In the genomic region with DNA sequence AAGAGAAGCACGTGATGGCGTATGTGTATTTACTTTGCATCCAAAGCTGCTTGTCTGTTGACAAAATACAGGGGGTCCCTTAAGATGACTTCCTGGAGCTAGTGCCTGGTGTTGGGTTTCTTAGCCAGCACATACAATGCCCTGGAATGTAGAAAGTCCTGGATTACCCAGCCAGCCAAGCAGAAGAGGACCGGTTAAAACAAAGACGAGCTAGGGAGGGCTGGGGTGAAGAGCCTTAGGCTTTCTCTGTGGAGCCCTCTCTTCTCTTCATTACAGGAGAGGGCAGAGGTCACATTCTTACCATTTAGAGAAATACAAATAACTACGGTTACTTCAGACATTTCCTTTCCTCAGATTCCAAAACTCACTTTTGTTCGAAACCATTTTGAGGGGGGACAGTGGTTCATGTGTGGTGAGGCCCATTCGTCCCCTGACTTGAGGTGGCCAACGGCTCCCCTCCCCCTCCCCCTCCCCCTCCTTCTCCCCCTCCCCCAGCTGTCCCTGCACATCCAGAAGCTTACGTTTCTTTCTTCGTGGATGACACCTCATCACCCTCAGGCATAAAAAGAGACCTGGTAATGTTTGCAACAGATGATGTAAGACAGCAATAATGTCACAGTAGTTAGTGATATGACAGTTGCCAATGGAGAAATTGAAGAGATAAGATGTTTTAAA, we compare ENCODE assay signal across 14 mouse cellular contexts.
DNase-seq lines count a peak whose midpoint lies in the region; ATAC-seq and TF ChIP-seq lines count a peak whose summit lies in the region.
"Had no signal": no experiment of that assay in that cellular context is flagged by ENCODE, and none has a peak within 500 bp of the region (broad histone marks: within the 10 kb centered on the region; RNA-seq: fewer than 3 reads in every experiment).

No protein-coding gene starts in this region.

- DNase-seq in hindbrain, embryonic 14.5 days (ENCODE audit: low spot score), result no peak
- DNase-seq in forebrain, embryonic 14.5 days (ENCODE audit: low spot score), result peak; percentile 40
- DNase-seq in left cerebral cortex, adult 2 months (ENCODE audit: extremely low spot score in 1 of 2, low spot score in 2 of 2), result no peak
- no peak for DNase-seq in adrenal gland, adult 8-10 months
- DNase-seq: cerebellum, adult 8-10 months; liver, embryonic 13.5 days had no signal

- peak; percentile 34; the same call in 1 of the 2 replicates for ATAC-seq in hindbrain, embryonic 14.5 days (ENCODE audit: low FRiP score)
- no peak for ATAC-seq in hindbrain, embryonic 13.5 days (ENCODE audit: low FRiP score)
- ATAC-seq in midbrain, embryonic 12.5 days (ENCODE audit: low FRiP score, low read depth), result 0 out of 2 replicates have a peak, but pooled peaks have one; percentile 49
- ATAC-seq in midbrain, embryonic 15.5 days (replicated peaks), result no peak
- ATAC-seq in forebrain, embryonic 14.5 days, result no peak
- ATAC-seq: activated CD4-positive, CD25-positive, alpha-beta regulatory T cell, adult 4 months; inflammation-experienced regulatory T-cells, adult 6 months had no signal

- H3K4me2 ChIP-seq in hindbrain, embryonic 14.5 days (replicated peaks), result no peak overlapping the region
- H3K4me2 ChIP-seq in hindbrain, embryonic 13.5 days, result no peak overlapping the region
- H3K4me2 ChIP-seq in midbrain, embryonic 12.5 days (replicated peaks), result no peak overlapping the region
- no peak overlapping the region for H3K4me2 ChIP-seq in midbrain, embryonic 15.5 days
- H3K4me2 ChIP-seq in forebrain, embryonic 14.5 days (ENCODE audit: low read length), result no peak overlapping the region
- H3K4me2 ChIP-seq: embryonic facial prominence, embryonic 13.5 days; liver, embryonic 13.5 days had no signal

- H3K36me3 ChIP-seq in hindbrain, embryonic 14.5 days (replicated peaks; ENCODE audit: control insufficient read depth, insufficient read depth), result no peaks in the 10 kb centered on the region
- H3K36me3 ChIP-seq in hindbrain, embryonic 13.5 days, result no peaks in the 10 kb centered on the region
- H3K36me3 ChIP-seq in midbrain, embryonic 12.5 days, result no peaks in the 10 kb centered on the region
- no peaks in the 10 kb centered on the region for H3K36me3 ChIP-seq in midbrain, embryonic 15.5 days (replicated peaks)
- no peaks in the 10 kb centered on the region for H3K36me3 ChIP-seq in forebrain, embryonic 14.5 days (ENCODE audit: control insufficient read depth, insufficient read depth, low read length)
- H3K36me3 ChIP-seq: embryonic facial prominence, embryonic 13.5 days; G1E; liver, embryonic 13.5 days had no signal

- H3K27ac ChIP-seq in hindbrain, embryonic 14.5 days, result no peak overlapping the region
- no peak overlapping the region for H3K27ac ChIP-seq in hindbrain, embryonic 13.5 days
- no peak overlapping the region for H3K27ac ChIP-seq in midbrain, embryonic 12.5 days (replicated peaks)
- H3K27ac ChIP-seq in midbrain, embryonic 15.5 days, result no peak overlapping the region
- no peak overlapping the region for H3K27ac ChIP-seq in forebrain, embryonic 14.5 days (ENCODE audit: low read depth, low read length)
- no peak overlapping the region for H3K27ac ChIP-seq in left cerebral cortex, adult 2 months
- H3K27ac ChIP-seq: embryonic facial prominence, embryonic 13.5 days; layer of hippocampus, adult 2 months; liver, embryonic 13.5 days had no signal

- no peaks in the 10 kb centered on the region for H3K4me1 ChIP-seq in hindbrain, embryonic 14.5 days (replicated peaks; ENCODE audit: control insufficient read depth, insufficient read depth, low read length)
- no peaks in the 10 kb centered on the region for H3K4me1 ChIP-seq in hindbrain, embryonic 13.5 days (replicated peaks)
- peaks cover 7% of the 10 kb centered on the region; the same call in 1 of the 2 replicates for H3K4me1 ChIP-seq in midbrain, embryonic 12.5 days
- no peaks in the 10 kb centered on the region for H3K4me1 ChIP-seq in midbrain, embryonic 15.5 days
- no peaks in the 10 kb centered on the region for H3K4me1 ChIP-seq in forebrain, embryonic 14.5 days (ENCODE audit: control insufficient read depth, insufficient read depth, low read length)
- H3K4me1 ChIP-seq: liver, embryonic 13.5 days had no signal

- H3K9ac ChIP-seq in hindbrain, embryonic 14.5 days, result no peak overlapping the region
- no peak overlapping the region for H3K9ac ChIP-seq in hindbrain, embryonic 13.5 days
- no peak overlapping the region for H3K9ac ChIP-seq in midbrain, embryonic 12.5 days (replicated peaks)
- no peak overlapping the region for H3K9ac ChIP-seq in midbrain, embryonic 15.5 days
- no peak overlapping the region for H3K9ac ChIP-seq in forebrain, embryonic 14.5 days (ENCODE audit: low read length)
- H3K9ac ChIP-seq: embryonic facial prominence, embryonic 13.5 days; liver, embryonic 13.5 days had no signal

- intact Hi-C loops in left cerebral cortex, adult 2 months (cut with DNase I), result no loop called here

- H3K9me3 ChIP-seq in hindbrain, embryonic 14.5 days (ENCODE audit: control insufficient read depth, low read length), result no peaks in the 10 kb centered on the region
- no peaks in the 10 kb centered on the region for H3K9me3 ChIP-seq in hindbrain, embryonic 13.5 days
- H3K9me3 ChIP-seq in midbrain, embryonic 12.5 days, result no peaks in the 10 kb centered on the region
- no peaks in the 10 kb centered on the region for H3K9me3 ChIP-seq in midbrain, embryonic 15.5 days
- no peaks in the 10 kb centered on the region for H3K9me3 ChIP-seq in forebrain, embryonic 14.5 days (replicated peaks; ENCODE audit: control insufficient read depth, low read length)
- H3K9me3 ChIP-seq: embryonic facial prominence, embryonic 13.5 days; G1E; liver, embryonic 13.5 days had no signal

- H3K27me3 ChIP-seq in hindbrain, embryonic 14.5 days (ENCODE audit: control insufficient read depth, insufficient read depth, low read length), result no peaks in the 10 kb centered on the region
- no peaks in the 10 kb centered on the region for H3K27me3 ChIP-seq in hindbrain, embryonic 13.5 days
- peaks cover 9% of the 10 kb centered on the region for H3K27me3 ChIP-seq in midbrain, embryonic 12.5 days
- H3K27me3 ChIP-seq in midbrain, embryonic 15.5 days (replicated peaks), result no peaks in the 10 kb centered on the region
- H3K27me3 ChIP-seq in forebrain, embryonic 14.5 days (replicated peaks; ENCODE audit: control insufficient read depth, insufficient read depth, low read length), result no peaks in the 10 kb centered on the region
- H3K27me3 ChIP-seq: embryonic facial prominence, embryonic 13.5 days; liver, embryonic 13.5 days had no signal

- no peak for TF ChIP-seq CTCF in left cerebral cortex, adult 2 months (IDR thresholded peaks at IDR 0.05)

- WGBS in hindbrain, embryonic 14.5 days, result 10% methylated on average over 10 of the region's 10 CpGs
- WGBS in hindbrain, embryonic 13.5 days, result 8% methylated on average over 10 of the region's 10 CpGs
- 5% methylated on average over 10 of the region's 10 CpGs for WGBS in midbrain, embryonic 12.5 days
- 15% methylated on average over 10 of the region's 10 CpGs for WGBS in midbrain, embryonic 15.5 days
- WGBS in forebrain, embryonic 14.5 days, result 11% methylated on average over 10 of the region's 10 CpGs

- no peak overlapping the region for H3K4me3 ChIP-seq in hindbrain, embryonic 14.5 days (replicated peaks; ENCODE audit: low read length)
- H3K4me3 ChIP-seq in hindbrain, embryonic 13.5 days, result no peak overlapping the region
- H3K4me3 ChIP-seq in midbrain, embryonic 12.5 days, result no peak overlapping the region
- no peak overlapping the region for H3K4me3 ChIP-seq in midbrain, embryonic 15.5 days
- H3K4me3 ChIP-seq in forebrain, embryonic 14.5 days (ENCODE audit: low read depth, low read length), result no peak overlapping the region
- H3K4me3 ChIP-seq in left cerebral cortex, adult 2 months, result no peak overlapping the region
- H3K4me3 ChIP-seq: embryonic facial prominence, embryonic 13.5 days; layer of hippocampus, adult 2 months; liver, embryonic 13.5 days had no signal

Comparison
In these comparisons a context has a peak if more than half of its experiments do, and no peak if none do; other contexts are left out.
1. ATAC-seq: peak in hindbrain, embryonic 14.5 days (single experiment) and midbrain, embryonic 12.5 days (single experiment); none in hindbrain, embryonic 13.5 days (single experiment), midbrain, embryonic 15.5 days (single experiment) and forebrain, embryonic 14.5 days (single experiment).